8 mouse cellular contexts compared by ENCODE assay signal in genomic region chr4:56990215-56990584, GRCm38 (mm10). TPM values are rescaled to one million over a fixed set of nuclear protein-coding genes. Genes with fewer than 3 reads are reported as not detected.
A peak's percentile ranks its signal among the peaks of the same experiment; 100 is the strongest.
DNase-seq lines count a peak whose midpoint lies in the region; ATAC-seq and TF ChIP-seq lines count a peak whose summit lies in the region.

TSS of gene Frrs1l (minus strand) at chr4:56990391.

- no peak for DNase-seq in lung, postnatal 0 days (ENCODE audit: low spot score)
- DNase-seq in lung, postnatal 14 days, result no peak
- peak; percentile 87 to 89 for DNase-seq in cerebellum, postnatal 25 days
- no peak for DNase-seq in hindbrain, embryonic 10.5 days (ENCODE audit: low spot score)
- peak; percentile 56 for DNase-seq in left cerebral cortex, postnatal 4 days
- DNase-seq in retina, postnatal 7 days (ENCODE audit: low read depth, low spot score), result peak; percentile 6
- no peak for DNase-seq in spleen, postnatal 10 days (ENCODE audit: low spot score in 2 of 2)

- no peak within 1 kb of the TSS for H3K9ac ChIP-seq in lung, postnatal 0 days (replicated peaks; ENCODE audit: low read depth)

- H3K4me3 ChIP-seq in lung, postnatal 0 days (ENCODE audit: low read depth, low read length), result peak within 1 kb of the TSS; percentile 51
- peak within 1 kb of the TSS; percentile 81 for H3K4me3 ChIP-seq in hindbrain, embryonic 10.5 days

- H3K4me2 ChIP-seq in lung, postnatal 0 days (replicated peaks; ENCODE audit: low read depth, low read length), result peak within 1 kb of the TSS; percentile 89

- peaks cover 20% of the 10 kb centered on the region; the same call in 1 of the 2 replicates for H3K27me3 ChIP-seq in lung, postnatal 0 days (replicated peaks; ENCODE audit: insufficient read depth, low read length)
- peaks cover 50% of the 10 kb centered on the region for H3K27me3 ChIP-seq in hindbrain, embryonic 10.5 days (ENCODE audit: insufficient read depth, poor library complexity, severe bottlenecking)

- ATAC-seq in lung, postnatal 0 days, result peak; percentile 17; the same call in 1 of the 2 replicates
- ATAC-seq in CD4-positive, CD25-positive, alpha-beta regulatory T cell, adult 4 months, result no peak

- TF ChIP-seq CTCF in lung, postnatal 0 days (IDR thresholded peaks at IDR 0.05), result no peak

- H3K27ac ChIP-seq in lung, postnatal 0 days (ENCODE audit: low read length), result no peak within 1 kb of the TSS
- peak within 1 kb of the TSS; percentile 89 for H3K27ac ChIP-seq in hindbrain, embryonic 10.5 days

- no peaks in the 10 kb centered on the region for H3K9me3 ChIP-seq in lung, postnatal 0 days (ENCODE audit: low read length)
- H3K9me3 ChIP-seq in hindbrain, embryonic 10.5 days, result peaks cover 7% of the 10 kb centered on the region; the same call in 1 of the 2 replicates

- no peak for TF ChIP-seq EP300 in lung, postnatal 0 days (IDR thresholded peaks at IDR 0.05)

- no peaks in the 10 kb centered on the region for H3K36me3 ChIP-seq in lung, postnatal 0 days (ENCODE audit: insufficient read depth, low read length)
- H3K36me3 ChIP-seq in hindbrain, embryonic 10.5 days, result no peaks in the 10 kb centered on the region

- no peaks in the 10 kb centered on the region for H3K4me1 ChIP-seq in lung, postnatal 0 days (ENCODE audit: insufficient read depth, low read depth, low read length)
- H3K4me1 ChIP-seq in hindbrain, embryonic 10.5 days (replicated peaks), result peaks cover 14% of the 10 kb centered on the region

- WGBS in lung, postnatal 0 days, result 0% methylated on average over 10 of the region's 44 CpGs
- WGBS in hindbrain, embryonic 10.5 days, result under 1% methylated on average over 44 of the region's 44 CpGs

- intact Hi-C loops in left cerebral cortex, postnatal 4 days (cut with DNase I), result no loop called here

RNA-seq across cellular contexts. Expression of gene Frrs1l, which starts in this region (rescaled TPM):
- 0.91 and 1.7 TPM in 2 replicates for polyA plus RNA-seq in lung, postnatal 0 days (2015; fragmentation: Nextera tagmentation; extraction: Ambion mirVana)
- polyA plus RNA-seq in hindbrain, embryonic 10.5 days (2016; fragmentation: Nextera tagmentation; extraction: Ambion mirVana), result 2.5 and 2.6 TPM in 2 replicates
- total RNA-seq in left cerebral cortex, postnatal 4 days (2021), result 10 to 100 TPM; 58.8 to 61.8 TPM
- polyA plus RNA-seq in CD4-positive, CD25-positive, alpha-beta regulatory T cell, adult 4 months (2017; shearing (Covaris generic)), result not detected

Comparison
In these comparisons a context has a peak if more than half of its experiments do, and no peak if none do; other contexts are left out.
1. DNase-seq: peak in cerebellum, postnatal 25 days (2 of 2), left cerebral cortex, postnatal 4 days (single experiment) and retina, postnatal 7 days (single experiment); none in lung, postnatal 0 days (single experiment), lung, postnatal 14 days (single experiment), hindbrain, embryonic 10.5 days (single experiment) and spleen, postnatal 10 days (0 of 2).